Mouse (Mus musculus) CH12.LX (cell line): ENCODE data around the gene Rsrp1. TPM values are rescaled to one million over a fixed set of nuclear protein-coding genes. Genes with fewer than 3 reads are reported as not detected.
A peak's percentile ranks its signal among the peaks of the same experiment; 100 is the strongest.

Experiments
- DNase-seq: peaks from one replicate; pipeline ENCODE4 v3.0.0-alpha.2; 2013; ENCODE audit errors: extremely low read depth
- H3K27ac ChIP-seq: 2 replicates; pipeline ENCODE4 v1.5.1; 2012; ENCODE audit warnings: low read depth, mild to moderate bottlenecking, control low read depth, moderate library complexity; ENCODE audit not compliant: insufficient read depth
- H3K27me3 ChIP-seq: replicated peaks from 2 replicates; pipeline ENCODE3; 2012; ENCODE audit warnings: inconsistent platforms
- H3K36me3 ChIP-seq, 2 experiments: replicated peaks in 1 of 2; 2 replicates each; pipeline versions ENCODE3 to v1.6.1; 2012; ENCODE audit warnings: inconsistent platforms in 1 of 2, low read length in 1 of 2, mild to moderate bottlenecking in 1 of 2, mixed read lengths in 1 of 2, moderate library complexity in 1 of 2; ENCODE audit not compliant: control insufficient read depth in 1 of 2, insufficient read depth in 1 of 2
- H3K4me1 ChIP-seq, 2 experiments: 2 replicates each; pipeline ENCODE4 v1.6.1; 2012; ENCODE audit warnings: inconsistent platforms in 1 of 2, moderate library complexity in 1 of 2; ENCODE audit not compliant: insufficient read depth in 2 of 2, control insufficient read depth in 1 of 2
- H3K4me2 ChIP-seq: 2 replicates; pipeline ENCODE4 v1.6.1; 2012; ENCODE audit warnings: low read depth, mild to moderate bottlenecking, control low read depth; ENCODE audit not compliant: poor library complexity, insufficient read depth, severe bottlenecking
- H3K4me3 ChIP-seq, 3 experiments: fragments of 150-350 bp in 1 of 3; sonication (generic) in 1 of 3; replicated peaks in 1 of 3; 2 replicates each; pipeline versions ENCODE3 to v1.5.1; 2011 to 2012; ENCODE audit warnings: low read depth in 2 of 3, low read length in 2 of 3, mild to moderate bottlenecking in 2 of 3, moderate library complexity in 2 of 3, control low read depth in 1 of 3, improper control_type of control experiment in 1 of 3, inconsistent platforms in 1 of 3, mixed read lengths in 1 of 3; ENCODE audit not compliant: poor library complexity in 1 of 3
- H3K79me2 ChIP-seq: replicated peaks from 2 replicates; pipeline ENCODE4 v1.6.1; 2012; ENCODE audit warnings: mild to moderate bottlenecking, moderate library complexity; ENCODE audit not compliant: control insufficient read depth, poor library complexity, insufficient read depth, severe bottlenecking; ENCODE audit errors: extremely low read depth
- H3K9ac ChIP-seq: 2 replicates; pipeline ENCODE4 v1.6.1; 2012; ENCODE audit warnings: low read depth, mild to moderate bottlenecking, control low read depth, moderate library complexity; ENCODE audit not compliant: insufficient read depth
- H3K9me3 ChIP-seq: replicated peaks from 2 replicates; pipeline ENCODE3; 2012; ENCODE audit warnings: low read length, inconsistent platforms, mixed read lengths
- BHLHE40 ChIP-seq: IDR thresholded peaks from 2 replicates; pipeline ENCODE4 v1.6.1; 2011; ENCODE audit warnings: mild to moderate bottlenecking, low read depth, low read length, improper control_type of control experiment
- CHD1 ChIP-seq: IDR thresholded peaks from 2 replicates; pipeline ENCODE4 v1.6.1; 2012; ENCODE audit warnings: low read depth, low read length, improper control_type of control experiment, inconsistent platforms
- CHD2 ChIP-seq: IDR thresholded peaks from 2 replicates; pipeline ENCODE4 v1.6.1; 2011; ENCODE audit warnings: low read length, improper control_type of control experiment
- CTCF ChIP-seq, 2 experiments: IDR thresholded peaks in 1 of 2; conservative IDR thresholded peaks in 1 of 2; 2 replicates each; pipeline ENCODE4 v1.5.1; 2011 to 2012; ENCODE audit warnings: low read depth in 2 of 2, low read length in 2 of 2, improper control_type of control experiment in 1 of 2, inconsistent platforms in 1 of 2, mild to moderate bottlenecking in 1 of 2, moderate library complexity in 1 of 2
- E2F4 ChIP-seq: IDR thresholded peaks from 2 replicates; pipeline ENCODE4 v1.6.1; 2011; ENCODE audit warnings: low read depth, low read length, improper control_type of control experiment; ENCODE audit not compliant: insufficient replicate concordance
- EP300 ChIP-seq: IDR thresholded peaks from 2 replicates; pipeline ENCODE4 v1.6.1; 2011; ENCODE audit warnings: low read length, improper control_type of control experiment
- ETS1 ChIP-seq: conservative IDR thresholded peaks from 2 replicates; pipeline ENCODE4 v1.6.1; 2012; ENCODE audit warnings: low read depth, mild to moderate bottlenecking, inconsistent platforms, low read length, improper control_type of control experiment, moderate library complexity
- GABPA ChIP-seq: IDR thresholded peaks from 2 replicates; pipeline ENCODE4 v1.6.1; 2012; ENCODE audit warnings: low read depth, low read length, improper control_type of control experiment, inconsistent platforms; ENCODE audit not compliant: insufficient replicate concordance
- HCFC1 ChIP-seq: IDR thresholded peaks from 2 replicates; pipeline ENCODE4 v1.6.1; 2012; ENCODE audit warnings: low read depth, mild to moderate bottlenecking, inconsistent platforms, low read length, improper control_type of control experiment
- IRF4 ChIP-seq: IDR thresholded peaks from 2 replicates; pipeline ENCODE4 v1.6.1; 2014; ENCODE audit warnings: low read depth, mild to moderate bottlenecking, inconsistent platforms, low read length, improper control_type of control experiment
- JUN ChIP-seq: IDR thresholded peaks from 2 replicates; pipeline ENCODE4 v1.6.1; 2011; ENCODE audit warnings: low read depth, mild to moderate bottlenecking, low read length, improper control_type of control experiment, moderate library complexity; ENCODE audit not compliant: insufficient read depth
- JUND ChIP-seq: conservative IDR thresholded peaks from 2 replicates; pipeline ENCODE4 v1.6.1; 2011; ENCODE audit warnings: low read depth, low read length, improper control_type of control experiment
- KAT2A ChIP-seq: IDR thresholded peaks from 2 replicates; pipeline ENCODE4 v1.6.1; 2012; ENCODE audit warnings: low read length, improper control_type of control experiment, inconsistent platforms; ENCODE audit not compliant: insufficient replicate concordance
- MAFK ChIP-seq: IDR thresholded peaks from 2 replicates; pipeline ENCODE4 v1.6.1; 2011; ENCODE audit warnings: low read length, improper control_type of control experiment; ENCODE audit not compliant: insufficient replicate concordance
- MAX ChIP-seq: IDR thresholded peaks from 2 replicates; pipeline ENCODE4 v1.6.1; 2011; ENCODE audit warnings: low read length, improper control_type of control experiment
- MAZ ChIP-seq: IDR thresholded peaks from 2 replicates; pipeline ENCODE4 v1.6.1; 2012; ENCODE audit warnings: low read depth, mild to moderate bottlenecking, inconsistent platforms, low read length, improper control_type of control experiment, moderate library complexity
- MXI1 ChIP-seq: IDR thresholded peaks from 2 replicates; pipeline ENCODE4 v1.6.1; 2011; ENCODE audit warnings: mild to moderate bottlenecking, low read depth, low read length, improper control_type of control experiment
- MYC ChIP-seq: IDR thresholded peaks from 2 replicates; pipeline ENCODE4 v1.6.1; 2011; ENCODE audit warnings: low read depth, mild to moderate bottlenecking, improper control_type of control experiment, low read length
- NRF1 ChIP-seq: IDR thresholded peaks from 2 replicates; pipeline ENCODE4 v1.6.1; 2014; ENCODE audit warnings: low read depth, mild to moderate bottlenecking, inconsistent platforms, low read length, improper control_type of control experiment, moderate library complexity
- POLR2A ChIP-seq: IDR thresholded peaks from 2 replicates; pipeline ENCODE4 v1.6.1; 2011; ENCODE audit warnings: low read depth, mild to moderate bottlenecking, improper control_type of control experiment, low read length
- POLR2AphosphoS2 ChIP-seq: IDR thresholded peaks from 2 replicates; pipeline ENCODE4 v1.6.1; 2011; ENCODE audit warnings: low read depth, low read length, improper control_type of control experiment
- RAD21 ChIP-seq: IDR thresholded peaks from 2 replicates; pipeline ENCODE4 v1.6.1; 2011; ENCODE audit warnings: low read depth, mild to moderate bottlenecking, low read length, improper control_type of control experiment, moderate library complexity
- SIN3A ChIP-seq: IDR thresholded peaks from 2 replicates; pipeline ENCODE4 v1.6.1; 2012; ENCODE audit warnings: low read length, improper control_type of control experiment, inconsistent platforms
- SMC3 ChIP-seq: IDR thresholded peaks from 2 replicates; pipeline ENCODE4 v1.6.1; 2011; ENCODE audit warnings: low read depth, low read length, improper control_type of control experiment
- TBP ChIP-seq: conservative IDR thresholded peaks from 2 replicates; pipeline ENCODE4 v1.6.1; 2011; ENCODE audit warnings: low read depth, low read length, improper control_type of control experiment
- TCF12 ChIP-seq: IDR thresholded peaks from 2 replicates; pipeline ENCODE4 v1.6.1; 2014; ENCODE audit warnings: low read depth, mild to moderate bottlenecking, inconsistent platforms, low read length, improper control_type of control experiment
- UBTF ChIP-seq: IDR thresholded peaks from 2 replicates; pipeline ENCODE4 v1.6.1; 2012; ENCODE audit warnings: low read depth, mild to moderate bottlenecking, inconsistent platforms, low read length, improper control_type of control experiment, moderate library complexity
- USF1 ChIP-seq: IDR thresholded peaks from 2 replicates; pipeline ENCODE4 v1.6.1; 2014; ENCODE audit warnings: low read depth, mild to moderate bottlenecking, inconsistent platforms, low read length, improper control_type of control experiment
- ZKSCAN1 ChIP-seq: IDR thresholded peaks from 2 replicates; pipeline ENCODE4 v1.6.1; 2012; ENCODE audit warnings: low read depth, inconsistent platforms, low read length, improper control_type of control experiment, borderline replicate concordance
- ZMIZ1 ChIP-seq: IDR thresholded peaks from 2 replicates; pipeline ENCODE4 v1.6.1; 2012; ENCODE audit warnings: low read depth, mild to moderate bottlenecking, inconsistent platforms, low read length, improper control_type of control experiment
- ZNF384 ChIP-seq: IDR thresholded peaks from 2 replicates; pipeline ENCODE4 v1.6.1; 2012; ENCODE audit warnings: low read depth, low read length, improper control_type of control experiment, inconsistent platforms
- dilution Hi-C: fragments of 300-500 bp; cut with MboI; formaldehyde crosslinking; loops from 2 replicates; pipeline ENCODE4 v1.14.3; 2020; ENCODE audit warnings: low sequenced_read_pairs; ENCODE audit not compliant: extremely low pct_unique_long_range_greater_than_20kb, extremely low pct_ligation_motif_present
- in situ Hi-C: fragments of 300-500 bp; cut with MboI; formaldehyde crosslinking; loops from 3 replicates; pipeline ENCODE4 v1.14.3; 2019; ENCODE audit warnings: low sequenced_read_pairs, low pct_ligation_motif_present, low pct_unique_long_range_greater_than_20kb, mixed read lengths
- polyA plus RNA-seq: library from polyadenylated mRNA; unstranded; fragments of >175 nt; gene quantifications from 2 replicates; pipeline ENCODE4 v1.2.1, GENCODE M21; 2012; ENCODE audit warnings: low read depth; ENCODE audit not compliant: insufficient read length
- total RNA-seq, 2 experiments: library from RNA; depleted of rRNA; stranded (reverse); fragments of 300-350 nt in 1 of 2; fragments of >200 nt in 1 of 2; gene quantifications; 2 replicates each; pipeline ENCODE4 v1.2.3; 2012 to 2014

Rsrp1 gene
- total and polyA plus RNA-seq, 3 experiments = 51.2 to 69.4 (median 61.3) TPM

DNA sequence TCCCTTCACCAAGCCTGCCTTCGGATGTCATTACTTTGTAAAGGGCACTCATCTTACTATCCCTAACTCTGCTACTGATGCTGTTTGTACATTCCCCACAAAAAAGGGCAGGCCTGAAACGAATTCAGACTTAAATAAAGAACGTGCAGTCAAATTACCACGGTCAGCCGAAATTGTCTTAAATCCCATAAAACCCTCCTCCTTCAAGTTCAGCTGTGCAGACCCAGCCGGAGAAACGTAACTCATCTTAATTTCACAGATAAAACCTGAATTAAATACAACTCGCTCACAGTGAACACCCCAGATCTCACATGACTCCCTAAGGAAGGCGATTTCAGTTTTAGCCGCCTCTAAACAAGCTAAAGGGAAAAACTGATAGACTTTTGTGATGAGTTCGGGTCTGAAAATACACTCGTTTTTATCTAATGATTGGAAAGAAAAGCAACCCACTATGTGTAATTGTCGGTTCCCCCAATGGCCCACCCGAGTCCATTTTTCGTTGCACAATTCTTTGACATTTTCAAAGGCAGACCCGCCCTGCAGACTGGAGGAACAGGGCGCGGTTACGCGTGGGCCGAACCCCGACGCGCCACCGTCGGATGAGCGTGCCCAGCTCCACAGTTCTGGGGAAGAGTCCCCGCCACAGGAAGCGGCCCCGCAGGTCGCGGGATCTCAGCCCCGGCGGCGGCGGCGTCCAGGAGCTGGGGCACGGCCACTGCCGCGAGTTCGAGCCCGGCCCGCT, 9.1 kb upstream of the Rsrp1 start:
- TF ChIP-seq CTCF (conservative IDR thresholded peaks at IDR 0.05 in 1 of 2, IDR thresholded peaks at IDR 0.05 in 1 of 2; ENCODE audit: low read depth in 2 of 2, low read length in 2 of 2) = no peak
- no peak for TF ChIP-seq MYC
- peak; percentile 1; the same call in 1 of the 2 replicates for TF ChIP-seq CHD1
- no peak for TF ChIP-seq IRF4
- TF ChIP-seq BHLHE40 = no peak
- TF ChIP-seq, all 38 proteins: peak for 1
- H3K4me3 ChIP-seq = peak overlapping the region; percentile 75 to 100 (median 93)
- no peaks in the 10 kb centered on the region for H3K9me3 ChIP-seq
- H3K27me3 ChIP-seq = no peaks in the 10 kb centered on the region
- peak overlapping the region; percentile 98 for H3K9ac ChIP-seq
- peak overlapping the region; percentile 96 for H3K4me2 ChIP-seq
- DNase-seq = no peak
- H3K4me1 ChIP-seq = peaks cover 7 to 38% of the 10 kb centered on the region in 2 experiments
- peaks cover 4 to 13% of the 10 kb centered on the region in 2 experiments for H3K36me3 ChIP-seq
- H3K27ac ChIP-seq = peak overlapping the region; percentile 94
- dilution Hi-C loops = no loop called here
- in situ Hi-C loops = no loop called here
- peaks cover 14% of the 10 kb centered on the region for H3K79me2 ChIP-seq

DNA sequence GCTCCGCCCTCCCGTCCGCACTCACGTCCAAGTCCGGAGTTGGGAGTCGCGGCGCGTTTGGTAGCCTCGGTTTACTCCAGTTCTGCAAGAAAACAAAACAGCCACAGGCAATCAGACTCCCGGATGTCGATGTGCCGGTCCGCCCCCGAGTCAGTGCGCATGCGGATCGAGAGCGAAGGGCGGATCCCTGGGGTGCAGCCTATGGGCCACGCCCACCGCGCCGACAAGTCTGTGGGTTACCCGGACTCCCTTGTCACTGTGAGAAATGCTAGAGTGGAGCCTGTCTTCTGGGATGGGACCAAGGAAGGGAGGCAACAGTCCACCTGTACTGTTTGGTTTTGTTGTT, 8.6 kb upstream of the Rsrp1 start, which contains the start of gene Tmem50a:
Tmem50a (minus strand) TSS at position 161 of the 346 bp plus-strand sequence.
- DNase-seq = peak; percentile 93
- no peaks in the 10 kb centered on the region for H3K27me3 ChIP-seq
- no peaks in the 10 kb centered on the region for H3K9me3 ChIP-seq
- H3K4me1 ChIP-seq = peaks cover 9 to 42% of the 10 kb centered on the region in 2 experiments
- peak within 1 kb of the TSS; percentile 98 for H3K9ac ChIP-seq
- peak within 1 kb of the TSS; percentile 75 to 100 (median 93) for H3K4me3 ChIP-seq
- H3K79me2 ChIP-seq = peaks cover 14% of the 10 kb centered on the region
- dilution Hi-C loops = no loop called here
- in situ Hi-C loops = no loop called here
- peak within 1 kb of the TSS; percentile 96 for H3K4me2 ChIP-seq
- H3K27ac ChIP-seq = peak within 1 kb of the TSS; percentile 94
- H3K36me3 ChIP-seq = peaks cover 0 to 9% of the 10 kb centered on the region in 2 experiments
- TF ChIP-seq RAD21 = no peak
- no peak for TF ChIP-seq EP300
- no peak for TF ChIP-seq JUN
- no peak for TF ChIP-seq UBTF
- no peak for TF ChIP-seq IRF4
- TF ChIP-seq MYC = no peak
- no peak for TF ChIP-seq ETS1
- no peak for TF ChIP-seq ZNF384
- no peak for TF ChIP-seq GABPA
- no peak for TF ChIP-seq E2F4
- TF ChIP-seq CHD2 = no peak
- no peak for TF ChIP-seq POLR2AphosphoS2
- TF ChIP-seq SMC3 = no peak
- peak; percentile 49; the same call in 1 of the 2 replicates for TF ChIP-seq TCF12
- TF ChIP-seq ZMIZ1 = 0 out of 2 replicates have a peak, but pooled peaks have one; percentile 9
- TF ChIP-seq MAZ = no peak
- no peak for TF ChIP-seq BHLHE40
- TF ChIP-seq HCFC1 = peak; percentile 57
- peak; percentile 70 for TF ChIP-seq SIN3A
- TF ChIP-seq MXI1 = no peak; the same call in none of the 2 replicates
- no peak for TF ChIP-seq CHD1
- TF ChIP-seq USF1 = no peak; the same call in 1 of the 2 replicates
- no peak for TF ChIP-seq KAT2A
- TF ChIP-seq POLR2A = peak; percentile 69
- TF ChIP-seq NRF1 = peak; percentile 95
- peak; percentile 42; the same call in 1 of the 2 replicates for TF ChIP-seq TBP
- TF ChIP-seq ZKSCAN1 = no peak
- TF ChIP-seq MAFK = no peak
- no peak for TF ChIP-seq MAX
- TF ChIP-seq JUND = no peak
